Mouse (Mus musculus): ENCODE results near the gene Dmpk. TPM values are rescaled to one million over a fixed set of nuclear protein-coding genes. Genes with fewer than 3 reads are reported as not detected.
A peak's percentile ranks its signal among the peaks of the same experiment; 100 is the strongest.

The Dmpk gene
- polyA plus RNA-seq, 1 experiment from 2014 or later, result 12.4 TPM

- Histone ChIP-seq H3K9ac (ENCODE audit: low read length) (no peak overlapping the region), H3K36me3 (ENCODE audit: control insufficient read depth, insufficient read depth, low read length) (no peaks in the 10 kb centered on the region), H3K27me3 (ENCODE audit: control insufficient read depth, insufficient read depth, low read length) (no peaks in the 10 kb centered on the region), H3K27ac (ENCODE audit: low read depth, low read length) (no peak overlapping the region), H3K4me2 (ENCODE audit: low read depth, low read length, severe bottlenecking) (no peak overlapping the region), H3K4me3 (ENCODE audit: low read depth, low read length) (no peak overlapping the region), H3K4me1 (replicated peaks; ENCODE audit: control insufficient read depth, insufficient read depth, low read length) (no peaks in the 10 kb centered on the region), H3K9me3 (ENCODE audit: control insufficient read depth, low read length) (no peaks in the 10 kb centered on the region)
- 81% methylated on average over 1 of the region's 1 CpGs for WGBS
- no peak for DNase-seq (ENCODE audit: low spot score)
- ATAC-seq (replicated peaks; ENCODE audit: low FRiP score), result no peak
These were observed 25.9 kb downstream of the Dmpk start for GRCm38 (mm10) chr7:19109565-19109964.

GRCm38 (mm10) chr7:19118028-19118771 is 34.6 kb downstream of the Dmpk start, which contains the start of gene Gm4969:
Gm4969 (minus strand) TSS chr7:19118368.
- ATAC-seq (replicated peaks; ENCODE audit: low FRiP score), result peak; percentile 42
- peak within 1 kb of the TSS; percentile 12; the same call in 1 of the 2 replicates for H3K4me3 ChIP-seq (ENCODE audit: low read depth, low read length)
- no peaks in the 10 kb centered on the region for H3K36me3 ChIP-seq (ENCODE audit: control insufficient read depth, insufficient read depth, low read length)
- H3K4me2 ChIP-seq (ENCODE audit: low read depth, low read length, severe bottlenecking), result peak within 1 kb of the TSS; percentile 24; the same call in 1 of the 2 replicates
- peaks cover 6% of the 10 kb centered on the region for H3K27me3 ChIP-seq (ENCODE audit: control insufficient read depth, insufficient read depth, low read length)
- H3K4me1 ChIP-seq (replicated peaks; ENCODE audit: control insufficient read depth, insufficient read depth, low read length), result peaks cover 7% of the 10 kb centered on the region; the same call in 1 of the 2 replicates
- H3K27ac ChIP-seq (ENCODE audit: low read depth, low read length), result no peak within 1 kb of the TSS
- H3K9ac ChIP-seq (ENCODE audit: low read length), result no peak within 1 kb of the TSS
- DNase-seq (ENCODE audit: low spot score), result peak; percentile 84
- 18% methylated on average over 64 of the region's 64 CpGs for WGBS
- H3K9me3 ChIP-seq (ENCODE audit: control insufficient read depth, low read length), result peaks cover 11% of the 10 kb centered on the region; the same call in 1 of the 2 replicates

GRCm38 (mm10) chr7:19119083-19119482 is 35.4 kb downstream of the Dmpk start:
- WGBS, result 94% methylated on average over 8 of the region's 8 CpGs
- no peak overlapping the region for H3K4me2 ChIP-seq (ENCODE audit: low read depth, low read length, severe bottlenecking)
- ATAC-seq (replicated peaks; ENCODE audit: low FRiP score) (peak; percentile 44), DNase-seq (ENCODE audit: low spot score) (no peak)
- H3K4me1 ChIP-seq (replicated peaks; ENCODE audit: control insufficient read depth, insufficient read depth, low read length), result peaks cover 7% of the 10 kb centered on the region; the same call in 1 of the 2 replicates
- no peak overlapping the region for H3K27ac ChIP-seq (ENCODE audit: low read depth, low read length)
- peak overlapping the region; percentile 75; the same call in 1 of the 2 replicates for H3K4me3 ChIP-seq (ENCODE audit: low read depth, low read length)
- H3K9ac ChIP-seq (ENCODE audit: low read length), result no peak overlapping the region
- H3K9me3 ChIP-seq (ENCODE audit: control insufficient read depth, low read length), result peaks cover 11% of the 10 kb centered on the region; the same call in 1 of the 2 replicates
- no peaks in the 10 kb centered on the region for H3K36me3 ChIP-seq (ENCODE audit: control insufficient read depth, insufficient read depth, low read length)
- H3K27me3 ChIP-seq (ENCODE audit: control insufficient read depth, insufficient read depth, low read length), result peaks cover 6% of the 10 kb centered on the region

GRCm38 (mm10) chr7:19119631-19120429 is 36.2 kb downstream of the Dmpk start, which contains the start of gene Fbxo46:
Fbxo46 (plus strand) TSS chr7:19119859.
- H3K4me2 ChIP-seq (ENCODE audit: low read depth, low read length, severe bottlenecking), result peak within 1 kb of the TSS; percentile 81
- peak within 1 kb of the TSS; percentile 77 for H3K9ac ChIP-seq (ENCODE audit: low read length)
- peaks cover 11% of the 10 kb centered on the region; the same call in 1 of the 2 replicates for H3K9me3 ChIP-seq (ENCODE audit: control insufficient read depth, low read length)
- 3% methylated on average over 34 of the region's 34 CpGs for WGBS
- DNase-seq (ENCODE audit: low spot score), result peak; percentile 94
- peak; percentile 95 for ATAC-seq (replicated peaks; ENCODE audit: low FRiP score)
- peak within 1 kb of the TSS; percentile 75 for H3K4me3 ChIP-seq (ENCODE audit: low read depth, low read length)
- peaks cover 7% of the 10 kb centered on the region; the same call in 1 of the 2 replicates for H3K4me1 ChIP-seq (replicated peaks; ENCODE audit: control insufficient read depth, insufficient read depth, low read length)
- no peaks in the 10 kb centered on the region for H3K36me3 ChIP-seq (ENCODE audit: control insufficient read depth, insufficient read depth, low read length)
- H3K27ac ChIP-seq (ENCODE audit: low read depth, low read length), result no peak within 1 kb of the TSS
- peaks cover 6% of the 10 kb centered on the region for H3K27me3 ChIP-seq (ENCODE audit: control insufficient read depth, insufficient read depth, low read length)

- H3K27ac ChIP-seq (ENCODE audit: low read depth, low read length), result no peak overlapping the region
- no peak overlapping the region for H3K9ac ChIP-seq (ENCODE audit: low read length)
- H3K9me3 ChIP-seq (ENCODE audit: control insufficient read depth, low read length), result peaks cover 11% of the 10 kb centered on the region; the same call in 1 of the 2 replicates
- no peak overlapping the region for H3K4me3 ChIP-seq (ENCODE audit: low read depth, low read length)
- no peaks in the 10 kb centered on the region for H3K36me3 ChIP-seq (ENCODE audit: control insufficient read depth, insufficient read depth, low read length)
- ATAC-seq (replicated peaks; ENCODE audit: low FRiP score) (no peak), DNase-seq (ENCODE audit: low spot score) (no peak)
- H3K4me2 ChIP-seq (ENCODE audit: low read depth, low read length, severe bottlenecking), result no peak overlapping the region
- H3K4me1 ChIP-seq (replicated peaks; ENCODE audit: control insufficient read depth, insufficient read depth, low read length), result peaks cover 7% of the 10 kb centered on the region; the same call in 1 of the 2 replicates
- peaks cover 6% of the 10 kb centered on the region for H3K27me3 ChIP-seq (ENCODE audit: control insufficient read depth, insufficient read depth, low read length)
- WGBS, result 94% methylated on average over 4 of the region's 4 CpGs
These were observed 38.0 kb downstream of the Dmpk start for GRCm38 (mm10) chr7:19121686-19122085.

GRCm38 (mm10) chr7:19124713-19125112 is 41.1 kb downstream of the Dmpk start:
- 91% methylated on average over 6 of the region's 6 CpGs for WGBS
- DNase-seq (ENCODE audit: low spot score) (no peak), ATAC-seq (replicated peaks; ENCODE audit: low FRiP score) (no peak)
- no peaks in the 10 kb centered on the region for H3K36me3 ChIP-seq (ENCODE audit: control insufficient read depth, insufficient read depth, low read length)
- no peak overlapping the region for H3K27ac ChIP-seq (ENCODE audit: low read depth, low read length)
- H3K27me3 ChIP-seq (ENCODE audit: control insufficient read depth, insufficient read depth, low read length), result no peaks in the 10 kb centered on the region
- H3K9ac ChIP-seq (ENCODE audit: low read length), result no peak overlapping the region
- H3K9me3 ChIP-seq (ENCODE audit: control insufficient read depth, low read length), result no peaks in the 10 kb centered on the region
- H3K4me1 ChIP-seq (replicated peaks; ENCODE audit: control insufficient read depth, insufficient read depth, low read length), result peaks cover 4% of the 10 kb centered on the region; the same call in 1 of the 2 replicates
- no peak overlapping the region for H3K4me2 ChIP-seq (ENCODE audit: low read depth, low read length, severe bottlenecking)
- H3K4me3 ChIP-seq (ENCODE audit: low read depth, low read length), result no peak overlapping the region

- DNase-seq (ENCODE audit: low spot score), result no peak
- no peak overlapping the region for H3K27ac ChIP-seq (ENCODE audit: low read depth, low read length)
- 92% methylated on average over 5 of the region's 5 CpGs for WGBS
These were observed 44.1 kb downstream of the Dmpk start for GRCm38 (mm10) chr7:19127744-19128143.

GRCm38 (mm10) chr7:19129396-19129795 is 45.7 kb downstream of the Dmpk start:
- H3K4me3 ChIP-seq (ENCODE audit: low read depth, low read length), result no peak overlapping the region
- DNase-seq (ENCODE audit: low spot score), result no peak
- H3K27ac ChIP-seq (ENCODE audit: low read depth, low read length), result no peak overlapping the region
- no peaks in the 10 kb centered on the region for H3K27me3 ChIP-seq (ENCODE audit: control insufficient read depth, insufficient read depth, low read length)
- H3K4me2 ChIP-seq (ENCODE audit: low read depth, low read length, severe bottlenecking), result no peak overlapping the region
- WGBS, result 95% methylated on average over 5 of the region's 5 CpGs
- H3K4me1 ChIP-seq (replicated peaks; ENCODE audit: control insufficient read depth, insufficient read depth, low read length), result peaks cover 7% of the 10 kb centered on the region
- no peak for ATAC-seq (replicated peaks; ENCODE audit: low FRiP score)
- no peak overlapping the region for H3K9ac ChIP-seq (ENCODE audit: low read length)
- no peaks in the 10 kb centered on the region for H3K36me3 ChIP-seq (ENCODE audit: control insufficient read depth, insufficient read depth, low read length)
- H3K9me3 ChIP-seq (ENCODE audit: control insufficient read depth, low read length), result no peaks in the 10 kb centered on the region

More at GRCm38 (mm10) chr7:19127744-19128143, 44.1 kb downstream of the Dmpk start:
- Histone ChIP-seq H3K9me3 (ENCODE audit: control insufficient read depth, low read length) (no peaks in the 10 kb centered on the region), H3K27me3 (ENCODE audit: control insufficient read depth, insufficient read depth, low read length) (no peaks in the 10 kb centered on the region), H3K9ac (ENCODE audit: low read length) (no peak overlapping the region), H3K36me3 (ENCODE audit: control insufficient read depth, insufficient read depth, low read length) (no peaks in the 10 kb centered on the region), H3K4me1 (replicated peaks; ENCODE audit: control insufficient read depth, insufficient read depth, low read length) (peaks cover 7% of the 10 kb centered on the region), H3K4me3 (ENCODE audit: low read depth, low read length) (no peak overlapping the region), H3K4me2 (ENCODE audit: low read depth, low read length, severe bottlenecking) (no peak overlapping the region)
- ATAC-seq (replicated peaks; ENCODE audit: low FRiP score), result no peak
